In genomic region chr14:4182491-4183210, GRCm38 (mm10) we compare ENCODE assay signal across 10 mouse cellular contexts. TPM values are rescaled to one million over a fixed set of nuclear protein-coding genes. Genes with fewer than 3 reads are reported as not detected.
DNase-seq lines count a peak whose midpoint lies in the region; ATAC-seq and TF ChIP-seq lines count a peak whose summit lies in the region.
"Not testable (repeated sequence)": the region's sequence is repeated elsewhere in the genome, so short reads cannot be mapped to it uniquely, and the experiment has no call there.
"Had no signal": no experiment of that assay in that cellular context is flagged by ENCODE, and none has a peak within 500 bp of the region (broad histone marks: within the 10 kb centered on the region; RNA-seq: fewer than 3 reads in every experiment).

Gm2974 (plus strand) TSS chr14:4182576.

- not testable (repeated sequence) for H3K27ac ChIP-seq in embryonic facial prominence, embryonic 13.5 days; hindbrain, embryonic 11.5 days (ENCODE audit: low read depth, low read length); lung, embryonic 14.5 days (ENCODE audit: low read depth); neural tube, embryonic 12.5 days

- H3K27me3 ChIP-seq in embryonic facial prominence, embryonic 13.5 days; hindbrain, embryonic 11.5 days (ENCODE audit: control insufficient read depth, insufficient read depth, low read length); lung, embryonic 14.5 days (ENCODE audit: insufficient read depth, low read length); neural tube, embryonic 12.5 days (replicated peaks): not testable (repeated sequence)

- H3K4me2 ChIP-seq in embryonic facial prominence, embryonic 13.5 days = peak within 1 kb of the TSS; percentile 65
- peak within 1 kb of the TSS; percentile 51 for H3K4me2 ChIP-seq in hindbrain, embryonic 11.5 days (replicated peaks; ENCODE audit: low read depth, low read length)
- H3K4me2 ChIP-seq in lung, embryonic 14.5 days = peak within 1 kb of the TSS; percentile 54
- peak within 1 kb of the TSS; percentile 61 for H3K4me2 ChIP-seq in neural tube, embryonic 12.5 days (replicated peaks)

- H3K4me1 ChIP-seq in embryonic facial prominence, embryonic 13.5 days; hindbrain, embryonic 11.5 days (replicated peaks; ENCODE audit: control insufficient read depth, insufficient read depth, low read length); lung, embryonic 14.5 days (ENCODE audit: insufficient read depth); neural tube, embryonic 12.5 days: not testable (repeated sequence)

- peak within 1 kb of the TSS; percentile 52 for H3K9ac ChIP-seq in embryonic facial prominence, embryonic 13.5 days
- 0 out of 2 replicates have a peak within 1 kb of the TSS, but pooled peaks have one; percentile 11 for H3K9ac ChIP-seq in hindbrain, embryonic 11.5 days (ENCODE audit: low read depth, low read length)
- H3K9ac ChIP-seq in lung, embryonic 14.5 days = not testable (repeated sequence)
- H3K9ac ChIP-seq in neural tube, embryonic 12.5 days = peak within 1 kb of the TSS; percentile 44; the same call in 1 of the 2 replicates

- ATAC-seq in embryonic facial prominence, embryonic 13.5 days (ENCODE audit: insufficient number of reproducible peaks, insufficient read depth, low FRiP score, low TSS enrichment, low read depth); hindbrain, embryonic 11.5 days (ENCODE audit: low FRiP score); lung, embryonic 14.5 days (ENCODE audit: insufficient read depth); neural tube, embryonic 12.5 days (ENCODE audit: low FRiP score, low read depth): not testable (repeated sequence)

- not testable (repeated sequence) for TF ChIP-seq CTCF in lung, embryonic 14.5 days (IDR thresholded peaks at IDR 0.05; ENCODE audit: low read depth)

- peak within 1 kb of the TSS; percentile 38 for H3K4me3 ChIP-seq in embryonic facial prominence, embryonic 13.5 days
- H3K4me3 ChIP-seq in hindbrain, embryonic 11.5 days (ENCODE audit: low read depth, low read length) = peak within 1 kb of the TSS; percentile 28
- peak within 1 kb of the TSS; percentile 21 for H3K4me3 ChIP-seq in lung, embryonic 14.5 days (ENCODE audit: low read depth, low read length)
- peak within 1 kb of the TSS; percentile 31 for H3K4me3 ChIP-seq in neural tube, embryonic 12.5 days

- peak; percentile 16 for DNase-seq in adrenal gland, postnatal 14 days
- DNase-seq in heart, adult 18-20 months = peak; percentile 4 to 23
- peak; percentile 1 for DNase-seq in hindbrain, embryonic 11.5 days (ENCODE audit: low spot score)
- DNase-seq in kidney, postnatal 25 days = peak; percentile 2 to 42
- peak; percentile 1 for DNase-seq in lung, embryonic 14.5 days
- peak; percentile 48 for DNase-seq in testis, postnatal 10 days (ENCODE audit: low spot score)

- H3K36me3 ChIP-seq in embryonic facial prominence, embryonic 13.5 days; hindbrain, embryonic 11.5 days (ENCODE audit: control insufficient read depth, insufficient read depth, low read length); lung, embryonic 14.5 days (ENCODE audit: insufficient read depth); neural tube, embryonic 12.5 days: not testable (repeated sequence)

- not testable (repeated sequence) for H3K9me3 ChIP-seq in embryonic facial prominence, embryonic 13.5 days; hindbrain, embryonic 11.5 days (ENCODE audit: control insufficient read depth, low read length); lung, embryonic 14.5 days (ENCODE audit: low read depth, low read length); neural tube, embryonic 12.5 days

- WGBS in embryonic facial prominence, embryonic 13.5 days = 11% methylated on average over 38 of the region's 59 CpGs
- 14% methylated on average over 33 of the region's 59 CpGs for WGBS in hindbrain, embryonic 11.5 days
- WGBS in lung, embryonic 14.5 days = 15% methylated on average over 29 of the region's 59 CpGs
- WGBS in neural tube, embryonic 12.5 days = 13% methylated on average over 36 of the region's 59 CpGs

RNA-seq across cellular contexts. Expression of gene Gm2974, which starts in this region (rescaled TPM):
- not detected in 2 replicates for total RNA-seq in adrenal gland, postnatal 14 days (2021)
- 0.58 and 0.81 TPM in 2 replicates for polyA plus RNA-seq in embryonic facial prominence, embryonic 13.5 days (2015; fragmentation: Nextera tagmentation; extraction: Ambion mirVana)
- not detected for total RNA-seq in heart, adult 18-20 months (2021)
- polyA plus RNA-seq in hindbrain, embryonic 11.5 days (2014; fragmentation: Nextera tagmentation; extraction: Ambion mirVana) = 1.5 and 1.7 TPM in 2 replicates
- 0.58 and 0.62 TPM in 2 replicates for polyA plus RNA-seq in lung, embryonic 14.5 days (2014; fragmentation: Nextera tagmentation; extraction: Ambion mirVana)
- 1.8 and 2.0 TPM in 2 replicates for polyA plus RNA-seq in neural tube, embryonic 12.5 days (2016; fragmentation: Nextera tagmentation; extraction: Ambion mirVana)
- total RNA-seq: adrenal gland, adult 18-20 months; gastrocnemius, postnatal 36 days had no signal

Comparison
In these comparisons a context has a peak if more than half of its experiments do, and no peak if none do; other contexts are left out.
1. Peak in DNase-seq in adrenal gland, postnatal 14 days; RNA of the gene not detected or under 1 TPM.
2. Peak in DNase-seq in heart, adult 18-20 months; RNA of the gene not detected or under 1 TPM.
3. Peak in DNase-seq, H3K4me3 ChIP-seq and H3K4me2 ChIP-seq in lung, embryonic 14.5 days; RNA of the gene not detected or under 1 TPM.